Comparison of ENCODE assay signal across 12 mouse cellular contexts in the genomic region with DNA sequence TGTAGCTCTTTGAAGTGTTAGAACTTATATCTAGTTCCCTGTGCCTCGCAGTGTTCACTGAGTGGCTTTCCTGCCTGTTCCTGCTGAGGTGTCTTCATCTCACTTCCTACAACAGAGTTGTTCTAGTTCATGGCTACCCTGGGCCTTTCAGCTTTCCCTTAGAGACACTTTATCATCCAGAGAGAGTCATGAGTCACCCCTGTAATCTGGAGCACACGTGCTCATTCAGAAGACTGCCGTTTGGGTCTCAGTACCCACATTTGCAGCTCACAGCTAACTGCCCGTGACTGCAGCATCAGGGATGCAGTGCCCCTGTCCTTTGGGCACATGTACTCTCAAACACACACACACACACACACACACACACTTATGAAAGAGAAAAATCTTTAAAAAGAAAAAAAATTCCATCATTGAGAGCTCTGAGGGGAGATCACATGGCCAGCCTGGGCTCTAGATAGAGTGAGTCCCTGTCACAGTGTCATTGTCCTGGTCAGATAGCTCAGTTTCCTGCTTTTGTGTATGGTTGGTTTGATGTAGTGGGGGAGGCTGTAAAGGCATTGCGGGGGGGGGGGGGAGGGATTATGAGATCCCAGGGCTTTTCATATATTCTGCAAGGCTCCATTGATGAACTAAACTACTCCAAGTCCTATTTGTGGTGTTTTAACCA. TPM values are rescaled to one million over a fixed set of nuclear protein-coding genes. Genes with fewer than 3 reads are reported as not detected.
DNase-seq lines count a peak whose midpoint lies in the region; ATAC-seq and TF ChIP-seq lines count a peak whose summit lies in the region.
"Had no signal": no experiment of that assay in that cellular context is flagged by ENCODE, and none has a peak within 500 bp of the region (broad histone marks: within the 10 kb centered on the region; RNA-seq: fewer than 3 reads in every experiment).

No protein-coding gene starts in this region.

- H3K9ac ChIP-seq in lung, embryonic 15.5 days: no peak overlapping the region
- no peak overlapping the region for H3K9ac ChIP-seq in intestine, embryonic 15.5 days

- no peaks in the 10 kb centered on the region for H3K9me3 ChIP-seq in lung, embryonic 15.5 days
- no peaks in the 10 kb centered on the region for H3K9me3 ChIP-seq in intestine, embryonic 15.5 days
- H3K9me3 ChIP-seq: forebrain, embryonic 10.5 days had no signal

- H3K4me2 ChIP-seq in lung, embryonic 15.5 days: no peak overlapping the region
- no peak overlapping the region for H3K4me2 ChIP-seq in intestine, embryonic 15.5 days (replicated peaks)
- no peak overlapping the region for H3K4me2 ChIP-seq in myocyte (ENCODE audit: low read depth)

- no peak overlapping the region for H3ac ChIP-seq in myocyte (ENCODE audit: control insufficient read depth, insufficient read length)

- peaks cover 10% of the 10 kb centered on the region; the same call in 1 of the 2 replicates for H3K36me3 ChIP-seq in lung, embryonic 15.5 days
- 0 out of 2 replicates have a peak, but pooled peaks cover 2% of the 10 kb centered on the region for H3K36me3 ChIP-seq in intestine, embryonic 15.5 days
- peaks cover 7% of the 10 kb centered on the region for H3K36me3 ChIP-seq in myocyte (ENCODE audit: control insufficient read depth, insufficient read depth)

- no peak for TF ChIP-seq POLR2A in myocyte (IDR thresholded peaks at IDR 0.05; ENCODE audit: insufficient read length, low read depth)

- no peak overlapping the region for H3K4me3 ChIP-seq in lung, embryonic 15.5 days
- no peak overlapping the region for H3K4me3 ChIP-seq in intestine, embryonic 15.5 days (replicated peaks)
- H3K4me3 ChIP-seq in myocyte: no peak overlapping the region
- H3K4me3 ChIP-seq: forebrain, embryonic 10.5 days had no signal

- ATAC-seq in frontal cortex, adult (ENCODE audit: low TSS enrichment): peak; percentile 81
- no peak for ATAC-seq in lung, embryonic 15.5 days (ENCODE audit: borderline replicate concordance, extremely low read depth, low FRiP score, low TSS enrichment)
- peak; percentile 41; the same call in 1 of the 2 replicates for ATAC-seq in intestine, embryonic 15.5 days

- H3K79me2 ChIP-seq in myocyte (ENCODE audit: control insufficient read depth, insufficient read depth): peaks cover 82% of the 10 kb centered on the region

- no peaks in the 10 kb centered on the region for H3K27me3 ChIP-seq in lung, embryonic 15.5 days
- H3K27me3 ChIP-seq in intestine, embryonic 15.5 days (replicated peaks): no peaks in the 10 kb centered on the region
- H3K27me3 ChIP-seq in myocyte (ENCODE audit: control insufficient read depth, insufficient read depth, insufficient read length): no peaks in the 10 kb centered on the region

- 0 out of 2 replicates have a peak overlapping the region, but pooled peaks have one; percentile 8 for H3K27ac ChIP-seq in lung, embryonic 15.5 days
- no peak overlapping the region for H3K27ac ChIP-seq in intestine, embryonic 15.5 days
- H3K27ac ChIP-seq: forebrain, embryonic 10.5 days had no signal

- WGBS in lung, embryonic 15.5 days: 53% methylated on average over 5 of the region's 5 CpGs
- 63% methylated on average over 5 of the region's 5 CpGs for WGBS in intestine, embryonic 15.5 days

- no peak for DNase-seq in frontal cortex, postnatal 25 days (ENCODE audit: low spot score in 2 of 2)
- DNase-seq in lung, postnatal 36 days: no peak
- no peak for DNase-seq in spleen, postnatal 14 days (ENCODE audit: low spot score in 2 of 2)
- DNase-seq in urinary bladder, adult 18-20 months (ENCODE audit: low spot score in 2 of 2): no peak
- DNase-seq: kidney, adult 11 months; retina, postnatal 1 day; thymus, postnatal 25 days had no signal

- H3K4me1 ChIP-seq in lung, embryonic 15.5 days: peaks cover 7% of the 10 kb centered on the region; the same call in 1 of the 2 replicates
- H3K4me1 ChIP-seq in intestine, embryonic 15.5 days (replicated peaks): no peaks in the 10 kb centered on the region

TF ChIP-seq in myocyte, 11 proteins besides CTCF, POLR2A, EP300 and RAD21:
- TF ChIP-seq CEBPB (IDR thresholded peaks at IDR 0.05; ENCODE audit: insufficient read depth, poor library complexity, severe bottlenecking) (no peak), TCF12 (IDR thresholded peaks at IDR 0.05; ENCODE audit: insufficient read depth, poor library complexity, severe bottlenecking) (no peak), TCF3 (IDR thresholded peaks at IDR 0.05; ENCODE audit: insufficient read length, low read depth) (no peak), MYOG (IDR thresholded peaks at IDR 0.05; ENCODE audit: control insufficient read depth in 1 of 3, insufficient read depth in 1 of 3, insufficient read length in 2 of 3, low read depth in 2 of 3) (no peak), USF1 (IDR thresholded peaks at IDR 0.05; ENCODE audit: low read depth) (peak; percentile 31)

RNA-seq across cellular contexts. Expression of a gene that starts 19.6 kb away (rescaled TPM):
- polyA plus RNA-seq in lung, embryonic 15.5 days (2015; fragmentation: Nextera tagmentation; extraction: Ambion mirVana): 402 and 407 TPM in 2 replicates
- 439 and 443 TPM in 2 replicates for polyA plus RNA-seq in intestine, embryonic 15.5 days (2015; fragmentation: Nextera tagmentation; extraction: Ambion mirVana)
- polyA plus RNA-seq in myocyte (2012; fragmentation: generic; extraction: Trizol): 251 TPM

RNA-seq across cellular contexts. Expression of a gene that starts 43.1 kb away (rescaled TPM):
- polyA plus RNA-seq in lung, embryonic 15.5 days (2015; fragmentation: Nextera tagmentation; extraction: Ambion mirVana): 8.7 and 9.1 TPM in 2 replicates
- 10.9 and 11.0 TPM in 2 replicates for polyA plus RNA-seq in intestine, embryonic 15.5 days (2015; fragmentation: Nextera tagmentation; extraction: Ambion mirVana)
- polyA plus RNA-seq in myocyte (2012; fragmentation: generic; extraction: Trizol): 6.5 TPM
